Mouse (Mus musculus): ENCODE data around the gene Mrpl12.

DNA sequence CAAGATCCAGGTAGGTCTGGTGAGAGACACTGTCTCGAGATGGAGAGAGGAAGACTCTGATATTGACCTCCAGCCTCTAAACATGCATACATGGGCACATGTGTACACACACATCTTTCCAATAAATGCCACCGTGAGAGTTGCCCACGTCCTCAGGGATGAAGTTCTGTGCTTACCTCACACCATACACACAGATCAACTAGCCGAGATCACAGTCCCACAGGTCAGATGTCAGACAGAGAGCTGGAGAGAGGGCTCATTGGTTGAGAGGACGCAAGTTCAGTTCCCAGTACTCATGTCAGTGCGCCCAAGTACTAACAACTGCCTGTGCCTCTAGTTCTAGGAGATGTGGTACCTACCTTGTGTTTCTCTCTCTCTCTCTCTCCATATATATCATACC is 16.6 kb downstream of the Mrpl12 start:
- TF ChIP-seq CTCF (IDR thresholded peaks at IDR 0.05; ENCODE audit: low read depth) (no peak), EP300 (IDR thresholded peaks at IDR 0.05; ENCODE audit: low read depth) (no peak)

Measured in heart, postnatal 0 days (tissue).